Mouse (Mus musculus): ENCODE results near the gene Fstl3. TPM values are rescaled to one million over a fixed set of nuclear protein-coding genes. Genes with fewer than 3 reads are reported as not detected.
A peak's percentile ranks its signal among the peaks of the same experiment; 100 is the strongest.
"Not testable (repeated sequence)": the region's sequence is repeated elsewhere in the genome, so short reads cannot be mapped to it uniquely, and the experiment has no call there.

Gene Fstl3
- total RNA-seq, 2 experiments from 2014 or later = 2.8 to 3.6 TPM

GRCm38 (mm10) chr10:79759675-79760074 is 17.4 kb upstream of the Fstl3 start:
- intact Hi-C loops (cut with DNase I); DNase-seq (ENCODE audit: low spot score in 2 of 2): not testable (repeated sequence)

DNA sequence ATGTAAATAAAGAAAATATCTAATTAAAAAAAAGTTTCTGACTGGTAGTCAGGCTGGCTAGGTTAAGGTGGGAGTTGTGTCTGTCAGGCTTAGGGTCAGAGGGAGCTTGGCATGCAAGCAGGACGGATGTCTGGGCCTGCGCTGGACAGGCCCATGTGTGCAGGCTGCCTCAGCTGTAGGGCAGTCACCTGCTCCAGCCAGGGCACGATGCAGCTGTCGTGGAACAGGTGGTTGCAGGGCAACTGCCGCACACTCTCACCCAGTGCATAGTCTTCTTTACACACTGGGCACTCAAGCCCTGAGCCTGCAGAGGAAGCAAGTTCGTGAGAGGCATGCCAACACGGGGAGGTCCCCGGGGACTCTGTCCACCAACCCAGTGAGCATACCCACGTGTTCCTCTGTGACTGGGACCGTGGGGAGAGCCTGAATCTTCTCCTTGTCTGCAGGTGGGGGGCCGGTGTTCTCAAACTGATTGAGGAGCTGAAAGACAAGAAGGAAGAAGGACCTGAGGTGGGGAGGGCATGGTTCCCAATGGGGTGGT is 16.4 kb upstream of the Fstl3 start:
- DNase-seq (ENCODE audit: low spot score in 2 of 2) = no peak
- intact Hi-C loops (cut with DNase I) = no loop called here

DNA sequence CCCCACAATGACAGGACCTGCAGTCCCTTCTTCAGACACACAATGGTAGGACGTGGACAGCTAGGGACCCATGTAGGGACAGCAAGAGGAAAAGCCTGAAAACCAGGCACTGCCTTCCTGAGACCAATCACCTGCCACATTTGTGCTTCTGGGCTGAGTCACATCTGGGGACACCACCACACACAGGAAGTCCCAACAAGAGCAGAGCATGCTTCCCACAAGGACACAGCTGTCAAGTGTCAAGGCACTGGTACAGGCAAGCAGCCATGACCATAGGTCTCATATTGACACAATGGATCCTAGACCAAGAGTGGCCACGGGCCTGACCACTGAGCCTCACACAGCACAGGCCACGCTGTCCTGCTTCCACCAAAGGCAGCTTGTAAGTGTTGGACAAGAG is 14.2 kb upstream of the Fstl3 start:
- DNase-seq (ENCODE audit: low spot score in 2 of 2) = no peak
- intact Hi-C loops (cut with DNase I) = no loop called here

DNA sequence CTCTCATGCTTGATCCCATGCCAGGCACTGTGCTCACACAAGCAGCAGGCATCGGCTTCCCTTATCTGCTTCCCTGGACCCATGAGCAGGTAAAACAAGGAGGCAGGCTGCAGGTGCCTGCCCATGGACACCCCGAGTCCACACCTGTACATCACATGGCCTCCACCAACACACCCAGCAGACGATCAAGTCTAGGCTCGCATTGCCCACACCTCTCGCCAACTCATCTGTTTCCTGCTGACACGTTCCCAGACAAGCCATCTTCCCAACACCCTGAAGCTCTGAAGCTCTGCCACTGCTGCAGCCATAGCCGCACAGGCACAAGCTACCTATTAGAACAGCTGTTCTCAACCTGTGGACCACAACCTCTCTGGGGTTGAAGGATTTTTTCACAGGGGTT is 12.8 kb upstream of the Fstl3 start:
- DNase-seq (ENCODE audit: low spot score in 2 of 2) = no peak
- intact Hi-C loops (cut with DNase I) = no loop called here

- intact Hi-C loops (cut with DNase I) = no loop called here
- no peak for DNase-seq (ENCODE audit: low spot score in 2 of 2)
Measured at GRCm38 (mm10) chr10:79765228-79765745, 11.8 kb upstream of the Fstl3 start.

DNA sequence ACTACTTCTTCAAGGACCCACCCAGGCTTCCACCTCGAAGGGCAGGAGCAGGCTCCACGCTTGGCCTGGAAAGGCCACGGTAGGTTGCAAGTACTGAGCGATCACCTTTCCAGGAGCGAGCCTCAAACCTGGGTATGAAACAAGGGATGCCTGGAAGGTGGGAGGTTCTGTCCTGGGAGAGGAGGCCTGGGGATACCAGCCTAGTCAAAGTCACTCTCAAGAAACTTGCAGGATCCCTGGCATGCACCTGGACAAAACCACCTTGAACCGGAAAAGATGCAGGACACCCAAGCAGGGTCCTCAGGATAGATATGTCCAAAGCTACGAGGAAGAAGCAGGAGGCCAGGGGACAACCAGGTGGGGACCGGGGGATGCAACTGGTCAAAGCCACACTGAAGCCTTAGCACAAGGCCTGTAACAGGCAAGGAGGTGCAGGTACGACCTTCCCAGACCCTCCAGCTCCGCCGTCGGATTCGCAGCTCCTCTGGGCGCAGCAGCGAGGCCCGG is 11.0 kb upstream of the Fstl3 start:
- intact Hi-C loops (cut with DNase I) = no loop called here
- no peak for DNase-seq (ENCODE audit: low spot score in 2 of 2)

- intact Hi-C loops (cut with DNase I) = loop anchor here (1.0 kb wide), 1 partner anchor 88 kb away; the partner anchor contains the start of gene Ptbp1
Measured at GRCm38 (mm10) chr10:79766508-79767325, 10.4 kb upstream of the Fstl3 start, which contains the start of gene Rnf126. TSS of gene Rnf126 (minus strand) at chr10:79766952.

DNA sequence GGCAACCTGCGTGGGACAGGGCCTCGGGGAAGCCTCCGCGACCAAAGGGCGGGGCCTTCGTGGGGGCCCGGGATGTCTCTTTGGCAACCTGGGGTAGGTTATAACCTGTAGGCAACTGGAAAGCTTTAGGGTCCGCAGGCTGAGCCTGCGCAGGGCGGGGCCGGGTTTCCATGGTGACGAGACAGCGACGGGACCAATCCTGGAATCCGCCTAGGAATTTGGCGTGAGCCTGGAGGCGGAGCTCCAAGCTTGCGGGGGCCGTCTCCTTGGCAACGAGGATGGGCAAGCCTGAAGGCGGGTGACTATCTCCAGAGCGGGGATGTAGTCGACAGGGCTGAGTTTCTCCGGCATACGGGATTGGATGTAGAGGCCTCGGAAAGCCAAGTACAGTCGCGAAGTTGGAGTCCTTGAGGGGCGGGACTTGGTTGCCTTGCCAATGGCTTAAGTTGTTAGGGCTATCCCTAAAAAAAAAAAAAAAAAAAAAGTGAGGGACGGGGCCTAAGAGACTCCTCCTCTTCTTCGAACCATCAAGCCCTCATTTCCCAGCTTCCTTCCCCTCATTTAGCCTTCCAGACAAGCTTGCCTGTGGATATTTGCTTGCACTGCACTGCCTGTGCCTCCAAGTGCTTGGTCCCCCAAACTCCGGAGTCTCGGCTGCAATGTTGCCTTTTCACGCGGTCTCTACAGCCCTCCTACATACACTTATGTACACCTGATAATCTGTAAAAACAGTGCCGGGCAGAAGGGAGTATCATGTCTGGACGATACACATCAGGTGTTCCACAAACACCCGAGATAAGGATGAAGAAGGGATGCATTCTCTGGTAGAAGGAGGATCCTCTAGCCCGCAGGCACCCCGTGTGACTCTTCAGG is 9.5 kb upstream of the Fstl3 start:
- DNase-seq (ENCODE audit: low spot score in 2 of 2) = peak; percentile 94 to 95
- intact Hi-C loops (cut with DNase I) = loop anchor here (1.0 kb wide), 1 partner anchor 87 kb away; the partner anchor contains the start of gene Ptbp1

More at GRCm38 (mm10) chr10:79766508-79767325, 10.4 kb upstream of the Fstl3 start, which contains the start of gene Rnf126:
- peak; percentile 99 for DNase-seq (ENCODE audit: low spot score in 2 of 2)

DNA sequence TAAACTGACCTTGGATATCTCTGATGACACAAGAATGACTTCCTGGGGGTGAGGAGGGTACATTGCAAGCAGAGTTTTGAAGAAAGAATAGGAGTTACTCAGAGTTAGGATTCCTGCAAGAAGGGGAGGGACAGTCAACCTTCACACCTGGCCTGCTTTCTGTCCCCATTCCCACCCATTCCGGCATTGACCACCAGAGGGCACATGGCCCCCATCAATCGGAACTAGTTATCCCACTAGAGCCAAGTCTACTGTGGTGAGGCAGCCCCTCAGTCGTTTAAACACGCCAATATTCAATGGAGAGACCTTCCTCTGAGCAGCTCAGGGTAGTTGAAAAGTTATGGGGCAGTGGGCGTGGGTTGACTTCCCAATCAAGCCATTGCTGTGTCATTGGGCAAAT is 8.7 kb upstream of the Fstl3 start:
- intact Hi-C loops (cut with DNase I) = no loop called here

GRCm38 (mm10) chr10:79769329-79769728 is 7.7 kb upstream of the Fstl3 start:
- intact Hi-C loops (cut with DNase I) = no loop called here
- DNase-seq (ENCODE audit: low spot score in 2 of 2) = no peak

More for the DNA sequence above, 8.7 kb upstream of the Fstl3 start:
- peak; percentile 58 to 66 for DNase-seq (ENCODE audit: low spot score in 2 of 2)

DNA sequence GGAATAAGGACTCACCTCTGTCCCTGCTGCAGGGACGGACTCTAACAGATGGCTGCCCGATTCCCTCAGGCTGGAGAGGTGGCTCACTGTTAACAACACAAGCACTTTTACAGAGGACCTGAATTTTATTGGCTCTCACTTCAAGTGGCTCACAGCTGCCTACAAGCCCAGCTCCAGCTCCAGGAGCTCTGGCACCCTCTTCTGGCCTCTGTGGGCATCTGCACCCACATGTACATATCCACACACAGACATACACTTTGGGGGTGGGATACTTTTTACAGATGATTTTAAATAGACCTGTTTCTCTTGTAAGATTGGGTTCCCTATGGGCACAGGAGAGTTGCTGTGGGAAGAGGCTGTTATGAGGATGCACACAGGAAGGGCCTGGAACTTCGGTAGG is 4.8 kb upstream of the Fstl3 start:
- DNase-seq (ENCODE audit: low spot score in 2 of 2) = no peak
- intact Hi-C loops (cut with DNase I) = no loop called here

- intact Hi-C loops (cut with DNase I) = no loop called here
Measured at GRCm38 (mm10) chr10:79773208-79773607, 3.9 kb upstream of the Fstl3 start.

GRCm38 (mm10) chr10:79774486-79775279 is 2.4 kb upstream of the Fstl3 start:
- intact Hi-C loops (cut with DNase I) = no loop called here
- DNase-seq (ENCODE audit: low spot score in 2 of 2) = no peak

More at GRCm38 (mm10) chr10:79773208-79773607, 3.9 kb upstream of the Fstl3 start:
- DNase-seq (ENCODE audit: low spot score in 2 of 2) = no peak

DNA sequence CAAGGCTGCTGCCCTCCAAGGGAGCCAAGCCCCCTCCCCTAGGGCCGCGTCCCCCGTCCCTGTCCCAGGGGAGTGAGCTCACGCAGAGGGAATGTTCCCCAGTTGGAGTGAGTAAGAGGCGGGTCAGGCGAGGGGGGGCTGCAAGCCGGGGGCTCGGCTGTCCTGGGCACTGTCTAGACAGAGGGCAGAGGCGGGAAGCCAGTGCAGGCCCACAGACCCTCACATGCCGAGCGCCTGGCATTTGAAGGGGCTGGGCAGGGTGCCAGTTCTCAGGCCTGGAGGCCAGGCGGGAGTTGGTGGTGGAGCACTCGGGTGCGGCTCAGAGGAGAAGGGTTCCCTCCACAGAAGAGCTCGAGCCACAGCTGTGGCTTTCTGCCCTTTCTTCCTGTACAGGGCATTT is 934 bp downstream of the Fstl3 start:
- no peak for DNase-seq (ENCODE audit: low spot score in 2 of 2)

DNA sequence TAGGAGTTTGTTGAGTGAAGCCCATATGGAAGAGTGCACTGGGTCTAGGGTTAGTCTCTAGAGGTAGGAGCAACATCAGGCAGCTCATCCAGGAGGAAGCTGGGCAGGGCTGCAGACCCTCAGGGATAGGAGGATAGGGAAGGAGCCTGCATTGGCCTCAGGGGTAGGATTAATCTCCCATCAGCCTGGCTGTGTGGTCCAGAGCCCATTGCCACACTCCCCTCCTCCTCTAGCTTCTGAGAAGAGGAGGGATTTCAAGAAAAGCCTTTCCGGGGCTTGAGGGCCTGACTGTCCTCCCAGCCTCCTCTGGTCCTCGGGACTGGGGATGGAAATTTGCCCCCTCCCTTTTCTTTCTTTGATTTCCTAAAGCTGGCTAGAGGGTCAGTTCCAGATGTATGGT is 2.1 kb downstream of the Fstl3 start:
- DNase-seq (ENCODE audit: low spot score in 2 of 2) = no peak
- intact Hi-C loops (cut with DNase I) = no loop called here

More for the DNA sequence above, 934 bp downstream of the Fstl3 start:
- intact Hi-C loops (cut with DNase I) = no loop called here

GRCm38 (mm10) chr10:79779784-79780663 is 3.0 kb downstream of the Fstl3 start:
- peak; percentile 94 for DNase-seq (ENCODE audit: low spot score in 2 of 2)
- intact Hi-C loops (cut with DNase I) = loop anchor here (5.0 kb wide), 1 partner anchor 37 kb away; no protein-coding TSS in a partner anchor

DNA sequence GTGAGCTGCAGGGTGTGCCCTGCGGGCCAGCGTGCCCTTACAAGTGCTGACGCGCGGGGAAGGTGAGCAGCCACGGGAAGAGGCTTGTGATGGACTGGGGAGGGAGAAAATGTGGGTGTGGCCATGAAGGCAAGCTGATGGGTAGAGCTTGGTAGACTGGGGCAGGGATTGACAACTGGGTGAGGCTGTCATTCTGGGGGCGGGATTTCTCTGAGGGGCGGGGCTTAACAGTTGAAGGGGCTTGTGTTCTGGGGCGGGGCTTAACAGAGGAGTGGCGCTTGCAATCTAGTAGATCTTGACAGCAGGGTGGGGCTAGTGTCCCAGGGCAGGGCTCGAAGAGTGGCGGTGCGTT is 3.6 kb downstream of the Fstl3 start:
- intact Hi-C loops (cut with DNase I) = loop anchor here (5.0 kb wide), 1 partner anchor 37 kb away; no protein-coding TSS in a partner anchor
- no peak for DNase-seq (ENCODE audit: low spot score in 2 of 2)

GRCm38 (mm10) chr10:79781139-79781538 is 4.1 kb downstream of the Fstl3 start:
- intact Hi-C loops (cut with DNase I) = loop anchor here (5.0 kb wide), 1 partner anchor 36 kb away; no protein-coding TSS in a partner anchor
- DNase-seq (ENCODE audit: low spot score in 2 of 2) = no peak
